Mouse (Mus musculus) central nervous system, embryonic 11.5 days (tissue): Measurements from ENCODE around the gene Mthfs. TPM values are rescaled to one million over a fixed set of nuclear protein-coding genes. Genes with fewer than 3 reads are reported as not detected.

Source experiments
- polyA plus RNA-seq: library from polyadenylated mRNA; depleted of rRNA; stranded (reverse); fragments of >200 nt; gene quantifications from 2 replicates; pipeline ENCODE4 v1.2.3, GENCODE M21; 2012; rRNA removed

Gene Mthfs
- 9.4 and 11.3 TPM in 2 replicates for polyA plus RNA-seq

DNA sequence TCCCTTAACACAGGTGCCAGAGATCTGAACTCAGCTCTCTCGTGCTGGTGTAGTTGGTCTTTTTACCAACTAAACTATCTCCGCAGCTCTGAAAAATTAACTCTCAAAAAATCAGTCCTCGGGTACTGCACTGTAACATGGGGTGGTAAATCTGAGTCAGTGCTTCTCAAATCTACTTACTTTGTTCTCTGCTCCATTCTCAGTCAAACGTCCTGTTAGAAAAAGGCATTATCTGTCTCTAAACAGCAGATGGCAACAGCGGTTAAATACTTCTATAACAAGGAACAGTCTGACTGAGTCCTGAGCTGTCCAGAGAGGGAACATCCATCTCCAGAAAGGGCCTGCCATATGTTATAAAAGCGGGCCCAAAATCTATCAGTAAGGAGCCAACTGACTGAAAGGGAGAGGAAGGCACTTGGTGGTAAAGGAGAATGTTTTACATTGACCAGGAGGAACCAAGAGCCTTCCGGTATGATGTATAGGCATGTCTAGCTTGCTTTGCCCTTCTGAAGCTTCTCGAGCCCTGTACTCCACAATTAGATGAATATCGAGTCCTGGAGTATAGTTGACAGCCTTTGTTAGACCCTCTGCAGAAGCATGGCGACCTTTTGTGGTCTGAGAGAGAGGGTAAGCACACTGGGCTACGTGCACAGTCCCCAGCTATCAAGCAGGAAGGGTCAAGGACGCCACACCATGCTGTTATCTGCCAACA, at the start of gene Mthfs:
TSS of gene Mthfs (plus strand) at position 324 of the 712 bp plus-strand sequence.

DNA sequence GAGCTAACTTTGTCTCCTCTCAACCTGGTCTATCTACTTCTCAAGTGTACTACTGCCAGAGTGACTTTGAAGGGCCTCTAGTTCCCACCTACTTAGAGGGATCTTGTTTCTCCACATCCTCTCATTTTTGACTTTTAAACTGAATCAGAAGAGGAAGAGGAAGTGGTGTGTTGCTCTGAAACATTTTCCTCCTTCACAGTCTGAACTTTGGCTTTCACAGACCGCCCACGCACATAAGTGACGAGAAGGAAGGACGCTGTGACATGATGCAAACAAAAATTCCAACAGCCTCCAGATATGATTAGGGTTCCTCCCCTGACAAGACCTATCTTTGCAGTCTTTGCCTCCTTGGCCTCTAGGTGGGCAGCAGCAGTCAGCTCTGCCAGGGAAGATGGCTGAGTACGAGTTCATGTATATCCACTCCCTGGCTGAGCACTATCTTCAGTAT, 11.5 kb upstream of the Mthfs start, which contains the start of the genes Bcl2a1b and Gm29094:
TSS of gene Bcl2a1b (plus strand) at position 241 of the 448 bp plus-strand sequence.
TSS of gene Gm29094 (plus strand) at position 411 of the 448 bp plus-strand sequence.

Other genes starting within 250 kb of the Mthfs start
- gene Trim43b, start 117.8 kb upstream of the Mthfs start, polyA plus RNA-seq = not detected in 2 replicates
- gene Bcl2a1b, start 11.5 kb upstream of the Mthfs start, polyA plus RNA-seq = 0.34 and 0.42 TPM in 2 replicates
- gene Gm29094, start 11.3 kb upstream of the Mthfs start, polyA plus RNA-seq = not detected in 2 replicates